Mouse (Mus musculus): ENCODE measurements around the gene Sult6b1. TPM values are rescaled to one million over a fixed set of nuclear protein-coding genes. Genes with fewer than 3 reads are reported as not detected.

Gene Sult6b1
- polyA plus RNA-seq, 1 experiment from 2014 or later = 0.25 TPM

- no peak for TF ChIP-seq CTCF (IDR thresholded peaks at IDR 0.05; ENCODE audit: low read depth)
- Histone ChIP-seq H3K36me3 (ENCODE audit: control insufficient read depth, insufficient read depth) (peaks cover 26% of the 10 kb centered on the region), H3K4me2 (replicated peaks; ENCODE audit: low read depth) (peak overlapping the region; percentile 60), H3K4me1 (replicated peaks; ENCODE audit: control insufficient read depth, insufficient read depth, low read length) (peaks cover 4% of the 10 kb centered on the region; the same call in 1 of the 2 replicates), H3K9ac (ENCODE audit: low read depth, low read length) (peak overlapping the region; percentile 83), H3K4me3 (ENCODE audit: low read depth, low read length) (peak overlapping the region; percentile 81), H3K27me3 (replicated peaks; ENCODE audit: control insufficient read depth, insufficient read depth, low read length) (no peaks in the 10 kb centered on the region), H3K9me3 (ENCODE audit: control insufficient read depth) (no peaks in the 10 kb centered on the region), H3K27ac (ENCODE audit: low read depth, low read length) (peak overlapping the region; percentile 92)
- WGBS = 10% methylated on average over 4 of the region's 7 CpGs
- peak; percentile 45 for ATAC-seq
Measured at GRCm38 (mm10) chr17:78881878-78882304, 24.9 kb downstream of the Sult6b1 start.

- H3K4me3 ChIP-seq (ENCODE audit: low read depth, low read length) = no peak overlapping the region
- H3K4me2 ChIP-seq (replicated peaks; ENCODE audit: low read depth) = no peak overlapping the region
- WGBS = 95% methylated on average over 6 of the region's 6 CpGs
- no peaks in the 10 kb centered on the region for H3K4me1 ChIP-seq (replicated peaks; ENCODE audit: control insufficient read depth, insufficient read depth, low read length)
- no peak for TF ChIP-seq CTCF (IDR thresholded peaks at IDR 0.05; ENCODE audit: low read depth)
- no peaks in the 10 kb centered on the region for H3K9me3 ChIP-seq (ENCODE audit: control insufficient read depth)
- H3K9ac ChIP-seq (ENCODE audit: low read depth, low read length) = no peak overlapping the region
- H3K27ac ChIP-seq (ENCODE audit: low read depth, low read length) = no peak overlapping the region
- no peaks in the 10 kb centered on the region for H3K27me3 ChIP-seq (replicated peaks; ENCODE audit: control insufficient read depth, insufficient read depth, low read length)
- ATAC-seq = no peak
- H3K36me3 ChIP-seq (ENCODE audit: control insufficient read depth, insufficient read depth) = peaks cover 76% of the 10 kb centered on the region
Measured at GRCm38 (mm10) chr17:78873886-78874285, 32.9 kb downstream of the Sult6b1 start.

- peaks cover 56% of the 10 kb centered on the region for H3K36me3 ChIP-seq (ENCODE audit: control insufficient read depth, insufficient read depth)
Measured at GRCm38 (mm10) chr17:78856243-78856642, 50.5 kb downstream of the Sult6b1 start.

GRCm38 (mm10) chr17:78842271-78842928 is 64.4 kb downstream of the Sult6b1 start:
- ATAC-seq = peak; percentile 83
- 48% methylated on average over 7 of the region's 7 CpGs for WGBS
- peaks cover 61% of the 10 kb centered on the region for H3K36me3 ChIP-seq (ENCODE audit: control insufficient read depth, insufficient read depth)

More at GRCm38 (mm10) chr17:78856243-78856642, 50.5 kb downstream of the Sult6b1 start:
- TF ChIP-seq CTCF (IDR thresholded peaks at IDR 0.05; ENCODE audit: low read depth) = no peak
- 89% methylated on average over 10 of the region's 10 CpGs for WGBS
- no peak overlapping the region for H3K4me2 ChIP-seq (replicated peaks; ENCODE audit: low read depth)
- ATAC-seq = no peak
- H3K4me3 ChIP-seq (ENCODE audit: low read depth, low read length) = no peak overlapping the region
- no peak overlapping the region for H3K27ac ChIP-seq (ENCODE audit: low read depth, low read length)
- H3K9me3 ChIP-seq (ENCODE audit: control insufficient read depth) = no peaks in the 10 kb centered on the region
- no peaks in the 10 kb centered on the region for H3K27me3 ChIP-seq (replicated peaks; ENCODE audit: control insufficient read depth, insufficient read depth, low read length)
- no peak overlapping the region for H3K9ac ChIP-seq (ENCODE audit: low read depth, low read length)
- H3K4me1 ChIP-seq (replicated peaks; ENCODE audit: control insufficient read depth, insufficient read depth, low read length) = no peaks in the 10 kb centered on the region

DNA sequence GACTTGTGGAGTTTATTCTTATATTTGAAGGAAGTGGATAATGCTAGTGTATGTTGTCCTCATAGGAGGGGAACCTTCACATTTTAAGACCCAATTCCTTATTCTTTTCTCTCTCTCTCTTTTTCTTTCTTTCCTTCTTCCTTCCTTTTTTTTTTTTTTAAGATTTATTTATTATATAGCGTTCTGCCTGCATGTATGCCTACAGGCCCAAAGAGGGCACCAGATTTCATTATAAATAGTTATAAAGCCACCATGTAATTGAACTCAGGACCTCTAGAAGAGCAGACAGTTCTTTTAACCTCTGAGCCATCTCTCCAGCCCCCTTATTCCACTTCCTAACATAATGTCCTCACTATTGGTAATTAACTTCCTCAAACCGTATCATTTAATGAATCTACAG is 70.7 kb downstream of the Sult6b1 start:
- Histone ChIP-seq H3K9me3 (ENCODE audit: control insufficient read depth) (no peaks in the 10 kb centered on the region), H3K36me3 (ENCODE audit: control insufficient read depth, insufficient read depth) (peaks cover 19% of the 10 kb centered on the region), H3K27ac (ENCODE audit: low read depth, low read length) (peak overlapping the region; percentile 69), H3K27me3 (replicated peaks; ENCODE audit: control insufficient read depth, insufficient read depth, low read length) (no peaks in the 10 kb centered on the region), H3K4me3 (ENCODE audit: low read depth, low read length) (peak overlapping the region; percentile 79), H3K4me1 (replicated peaks; ENCODE audit: control insufficient read depth, insufficient read depth, low read length) (no peaks in the 10 kb centered on the region), H3K9ac (ENCODE audit: low read depth, low read length) (peak overlapping the region; percentile 53; the same call in 1 of the 2 replicates), H3K4me2 (replicated peaks; ENCODE audit: low read depth) (peak overlapping the region; percentile 70)
- ATAC-seq = no peak
- WGBS = 21% methylated on average over 2 of the region's 2 CpGs
- peak; percentile 16; the same call in 1 of the 2 replicates for TF ChIP-seq CTCF (IDR thresholded peaks at IDR 0.05; ENCODE audit: low read depth)

More at GRCm38 (mm10) chr17:78842271-78842928, 64.4 kb downstream of the Sult6b1 start:
- Histone ChIP-seq H3K4me2 (replicated peaks; ENCODE audit: low read depth) (no peak overlapping the region), H3K9ac (ENCODE audit: low read depth, low read length) (no peak overlapping the region), H3K4me3 (ENCODE audit: low read depth, low read length) (no peak overlapping the region), H3K27ac (ENCODE audit: low read depth, low read length) (peak overlapping the region; percentile 57), H3K4me1 (replicated peaks; ENCODE audit: control insufficient read depth, insufficient read depth, low read length) (no peaks in the 10 kb centered on the region), H3K9me3 (ENCODE audit: control insufficient read depth) (no peaks in the 10 kb centered on the region), H3K27me3 (replicated peaks; ENCODE audit: control insufficient read depth, insufficient read depth, low read length) (no peaks in the 10 kb centered on the region)
- TF ChIP-seq CTCF (IDR thresholded peaks at IDR 0.05; ENCODE audit: low read depth) = no peak

GRCm38 (mm10) chr17:78834856-78835835 is 71.6 kb downstream of the Sult6b1 start, which contains the start of the genes Heatr5b and Gpatch11:
Gene Heatr5b, minus strand, starts transcription at chr17:78835364.
Gene Gpatch11, plus strand, starts transcription at chr17:78835567.
- peak within 1 kb of the TSS; percentile 79 for H3K4me3 ChIP-seq (ENCODE audit: low read depth, low read length)
- H3K4me1 ChIP-seq (replicated peaks; ENCODE audit: control insufficient read depth, insufficient read depth, low read length) = no peaks in the 10 kb centered on the region
- no peaks in the 10 kb centered on the region for H3K9me3 ChIP-seq (ENCODE audit: control insufficient read depth)
- H3K27me3 ChIP-seq (replicated peaks; ENCODE audit: control insufficient read depth, insufficient read depth, low read length) = no peaks in the 10 kb centered on the region
- under 1% methylated on average over 81 of the region's 81 CpGs for WGBS
- peak within 1 kb of the TSS; percentile 80 for H3K9ac ChIP-seq (ENCODE audit: low read depth, low read length)
- H3K27ac ChIP-seq (ENCODE audit: low read depth, low read length) = peak within 1 kb of the TSS; percentile 69
- 0 out of 2 replicates have a peak, but pooled peaks have one; percentile 1 for TF ChIP-seq CTCF (IDR thresholded peaks at IDR 0.05; ENCODE audit: low read depth)
- H3K36me3 ChIP-seq (ENCODE audit: control insufficient read depth, insufficient read depth) = peaks cover 25% of the 10 kb centered on the region
- ATAC-seq = peak; percentile 99
- peak within 1 kb of the TSS; percentile 70 for H3K4me2 ChIP-seq (replicated peaks; ENCODE audit: low read depth)

Other genes with a start within 250 kb of the Sult6b1 start
- gene Strn, start 169.8 kb downstream of the Sult6b1 start, polyA plus RNA-seq (2015; fragmentation: Nextera tagmentation; extraction: Ambion mirVana) = 3.8 and 4.3 TPM in 2 replicates
- gene Heatr5b, start 71.6 kb downstream of the Sult6b1 start, polyA plus RNA-seq (2015; fragmentation: Nextera tagmentation; extraction: Ambion mirVana) = 6.8 and 7.0 TPM in 2 replicates
- gene Gpatch11, start 71.4 kb downstream of the Sult6b1 start, polyA plus RNA-seq (2015; fragmentation: Nextera tagmentation; extraction: Ambion mirVana) = 64.7 and 65.1 TPM in 2 replicates
- 23.4 and 25.1 TPM in 2 replicates for gene Eif2ak2, start 24.4 kb downstream of the Sult6b1 start, polyA plus RNA-seq (2015; fragmentation: Nextera tagmentation; extraction: Ambion mirVana)
- 113 and 114 TPM in 2 replicates for gene Cebpzos, start 9.5 kb upstream of the Sult6b1 start, polyA plus RNA-seq (2015; fragmentation: Nextera tagmentation; extraction: Ambion mirVana)
- gene Cebpz, start 30.1 kb upstream of the Sult6b1 start, polyA plus RNA-seq (2015; fragmentation: Nextera tagmentation; extraction: Ambion mirVana) = 30.8 and 36.0 TPM in 2 replicates
- 24.1 and 29.7 TPM in 2 replicates for gene Ndufaf7, start 30.1 kb upstream of the Sult6b1 start, polyA plus RNA-seq (2015; fragmentation: Nextera tagmentation; extraction: Ambion mirVana)
- gene Prkd3, start 113.8 kb upstream of the Sult6b1 start, polyA plus RNA-seq (2015; fragmentation: Nextera tagmentation; extraction: Ambion mirVana) = 9.9 and 11.1 TPM in 2 replicates
- gene Qpct, start 144.9 kb upstream of the Sult6b1 start, polyA plus RNA-seq (2015; fragmentation: Nextera tagmentation; extraction: Ambion mirVana) = 23.9 and 24.8 TPM in 2 replicates

Measured in intestine, postnatal 0 days (tissue).